Mouse (Mus musculus) midbrain, postnatal 0 days (tissue): ENCODE data around the gene Snd1. TPM values are rescaled to one million over a fixed set of nuclear protein-coding genes. Genes with fewer than 3 reads are reported as not detected.

ENCODE experiments used
- ATAC-seq: fragments of 200-750 bp; cut with Nextera tagmentation; 2 replicates; pipeline ENCODE4 v1.8.0; 2017; ENCODE audit warnings: moderate number of reproducible peaks, mild to moderate bottlenecking, moderate TSS enrichment, moderate library complexity; ENCODE audit not compliant: low FRiP score
- DNase-seq: peaks from one replicate; pipeline ENCODE4 v3.0.0-alpha.2; 2015; ENCODE audit warnings: low spot score
- H3K27ac ChIP-seq: fragments of 300-500 bp; sonication (generic); 2 replicates; pipeline ENCODE4 v1.5.1; 2014; ENCODE audit warnings: low read depth, mild to moderate bottlenecking, low read length, mixed read lengths
- H3K27me3 ChIP-seq: fragments of 300-500 bp; sonication (generic); 2 replicates; pipeline ENCODE4 v1.6.1; 2014; ENCODE audit warnings: low read length, control low read depth, mixed read lengths; ENCODE audit not compliant: insufficient read depth
- H3K36me3 ChIP-seq: fragments of 300-500 bp; sonication (generic); 2 replicates; pipeline ENCODE4 v1.6.1; 2014; ENCODE audit warnings: low read length, control low read depth, mixed read lengths; ENCODE audit not compliant: insufficient read depth
- H3K4me1 ChIP-seq: fragments of 300-500 bp; sonication (generic); 2 replicates; pipeline ENCODE4 v1.6.1; 2014; ENCODE audit warnings: mild to moderate bottlenecking, control low read depth, antibody characterized with exemption, low read length, mixed read lengths; ENCODE audit not compliant: insufficient read depth
- H3K4me2 ChIP-seq: fragments of 300-500 bp; sonication (generic); 2 replicates; pipeline ENCODE4 v1.6.1; 2014; ENCODE audit warnings: low read depth, mild to moderate bottlenecking, low read length, mixed read lengths; ENCODE audit not compliant: poor library complexity, severe bottlenecking
- H3K4me3 ChIP-seq: fragments of 300-500 bp; sonication (generic); 2 replicates; pipeline ENCODE4 v1.5.1; 2014; ENCODE audit warnings: low read depth, mild to moderate bottlenecking, low read length, moderate library complexity
- H3K9ac ChIP-seq: fragments of 300-500 bp; sonication (generic); replicated peaks from 2 replicates; pipeline ENCODE4 v1.6.1; 2014; ENCODE audit warnings: mild to moderate bottlenecking, low read length, moderate library complexity, mixed read lengths; ENCODE audit not compliant: poor library complexity, severe bottlenecking
- H3K9me3 ChIP-seq: fragments of 300-500 bp; sonication (generic); 2 replicates; pipeline ENCODE4 v1.6.1; 2016; ENCODE audit warnings: low read length, control low read depth
- CTCF ChIP-seq: IDR thresholded peaks from 2 replicates; pipeline ENCODE4 v1.5.1; 2016; ENCODE audit warnings: antibody characterized with exemption, mild to moderate bottlenecking
- WGBS: fragments of 180-500 bp; shearing (Covaris S2); extraction: QIAGEN DNeasy Blood & Tissue Kit; methylation state at CpG from one replicate; pipeline ENCODE4 v1.1.7; 2014; 5-methylcytosine and 5-hydroxymethylcytosine counted together
- polyA plus RNA-seq: library from polyadenylated mRNA; unstranded; fragments of >200 nt; fragmentation: Nextera tagmentation; extraction: Ambion mirVana; gene quantifications from 2 replicates; pipeline ENCODE4 v1.2.1, GENCODE M21; 2015
- total RNA-seq: library from RNA; depleted of rRNA; stranded (reverse); fragments of >200 nt; gene quantifications from 2 replicates; pipeline ENCODE4 v1.2.3, GENCODE M21; 2014

Snd1 gene
- total and polyA plus RNA-seq, 2 experiments from 2014 or later, result 70.6 to 81.1 TPM

DNA sequence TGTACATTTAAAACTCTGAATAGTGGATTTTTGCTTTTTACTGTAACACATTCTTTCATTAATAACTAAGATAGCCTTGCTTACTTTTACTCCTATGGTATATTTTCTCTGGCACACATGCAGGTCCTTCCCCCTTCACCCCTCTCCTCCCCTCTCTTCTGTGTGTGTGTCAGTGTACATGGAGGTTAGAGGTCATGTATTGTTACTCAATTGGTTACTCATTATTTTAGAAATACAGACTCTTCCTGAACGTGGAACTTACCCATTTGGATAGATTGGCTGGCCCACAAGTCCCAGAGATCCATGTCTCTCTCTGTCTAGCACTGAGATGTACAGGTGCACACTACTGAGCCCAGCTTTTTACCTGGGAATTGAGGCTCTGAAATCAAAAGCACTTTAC lies 160.2 kb downstream of the Snd1 start:
- no peak overlapping the region for H3K4me2 ChIP-seq
- DNase-seq (no peak), ATAC-seq (no peak)
- H3K27me3 ChIP-seq, result no peaks in the 10 kb centered on the region
- no peak overlapping the region for H3K9ac ChIP-seq
- H3K9me3 ChIP-seq, result no peaks in the 10 kb centered on the region
- H3K4me1 ChIP-seq, result no peaks in the 10 kb centered on the region
- H3K27ac ChIP-seq, result no peak overlapping the region
- H3K4me3 ChIP-seq, result no peak overlapping the region
- no peaks in the 10 kb centered on the region for H3K36me3 ChIP-seq
- WGBS, result 76% methylated on average over 1 of the region's 1 CpGs
- no peak for TF ChIP-seq CTCF

- H3K4me3 ChIP-seq, result no peak overlapping the region
- ATAC-seq, result no peak
- no peaks in the 10 kb centered on the region for H3K36me3 ChIP-seq
- no peak overlapping the region for H3K9ac ChIP-seq
- TF ChIP-seq CTCF, result no peak
- H3K9me3 ChIP-seq, result no peaks in the 10 kb centered on the region
- H3K4me2 ChIP-seq, result no peak overlapping the region
- no peak overlapping the region for H3K27ac ChIP-seq
- no peak for DNase-seq
- no peaks in the 10 kb centered on the region for H3K27me3 ChIP-seq
- WGBS, result 78% methylated on average over 6 of the region's 6 CpGs
- no peaks in the 10 kb centered on the region for H3K4me1 ChIP-seq
These were observed 160.8 kb downstream of the Snd1 start for GRCm38 (mm10) chr6:28635531-28636348.

- ATAC-seq (no peak), DNase-seq (no peak)
- H3K27ac ChIP-seq, result no peak overlapping the region
- H3K9me3 ChIP-seq, result no peaks in the 10 kb centered on the region
- no peak overlapping the region for H3K4me2 ChIP-seq
- H3K9ac ChIP-seq, result no peak overlapping the region
- H3K4me3 ChIP-seq, result no peak overlapping the region
- no peaks in the 10 kb centered on the region for H3K36me3 ChIP-seq
- no peaks in the 10 kb centered on the region for H3K27me3 ChIP-seq
- WGBS, result 80% methylated on average over 5 of the region's 5 CpGs
- H3K4me1 ChIP-seq, result no peaks in the 10 kb centered on the region
- no peak for TF ChIP-seq CTCF
These were observed 165.1 kb downstream of the Snd1 start for GRCm38 (mm10) chr6:28640088-28640487.

DNA sequence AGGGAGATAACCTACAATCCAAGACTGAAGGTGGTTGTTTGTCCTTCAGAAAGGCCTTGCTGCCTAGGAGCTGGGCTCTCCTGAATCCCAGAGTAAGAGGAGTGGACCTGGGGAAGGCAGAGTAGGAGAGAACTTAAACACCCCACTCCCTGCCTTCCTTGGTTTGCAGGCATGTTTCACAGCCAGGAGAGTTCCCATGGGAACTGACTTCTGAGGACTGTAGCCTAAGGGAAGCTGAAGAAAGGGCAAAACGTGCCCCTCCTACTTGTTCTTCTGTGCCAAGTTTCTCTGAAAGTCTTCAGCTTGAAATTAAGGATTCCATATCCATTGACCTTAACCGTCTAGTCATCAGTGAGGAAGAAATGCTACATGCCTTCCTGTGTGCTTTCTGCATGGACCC lies 168.0 kb downstream of the Snd1 start:
- no peaks in the 10 kb centered on the region for H3K36me3 ChIP-seq
- DNase-seq (peak; percentile 42), ATAC-seq (no peak)
- H3K27me3 ChIP-seq, result no peaks in the 10 kb centered on the region
- H3K27ac ChIP-seq, result no peak overlapping the region
- TF ChIP-seq CTCF, result no peak
- no peaks in the 10 kb centered on the region for H3K4me1 ChIP-seq
- H3K9me3 ChIP-seq, result no peaks in the 10 kb centered on the region
- WGBS, result 37% methylated on average over 2 of the region's 2 CpGs
- H3K4me3 ChIP-seq, result no peak overlapping the region
- H3K9ac ChIP-seq, result no peak overlapping the region
- no peak overlapping the region for H3K4me2 ChIP-seq

DNA sequence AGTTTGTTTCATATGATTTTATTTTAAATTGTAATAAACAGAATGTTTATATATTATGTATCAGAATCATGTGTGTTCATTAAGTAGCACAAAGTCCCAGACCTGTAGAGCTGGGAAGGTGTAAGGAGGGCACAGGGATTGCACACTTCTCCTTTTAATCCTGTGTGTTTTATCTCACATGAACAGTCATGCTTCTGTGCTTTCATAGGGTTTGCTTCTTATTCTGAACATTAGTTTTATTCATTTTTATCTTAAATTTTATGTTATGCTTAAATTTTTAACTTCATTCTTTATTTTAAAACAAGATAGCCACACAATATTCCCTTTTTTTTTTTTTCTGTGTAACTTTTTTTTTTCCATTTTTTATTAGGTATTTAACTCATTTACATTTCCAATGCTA lies 170.3 kb downstream of the Snd1 start:
- no peak for ATAC-seq
- H3K27me3 ChIP-seq, result no peaks in the 10 kb centered on the region
- H3K36me3 ChIP-seq, result no peaks in the 10 kb centered on the region
- H3K4me3 ChIP-seq, result no peak overlapping the region
- no peaks in the 10 kb centered on the region for H3K4me1 ChIP-seq
- no peaks in the 10 kb centered on the region for H3K9me3 ChIP-seq
- TF ChIP-seq CTCF, result no peak
- no peak for DNase-seq
- no peak overlapping the region for H3K27ac ChIP-seq
- no peak overlapping the region for H3K9ac ChIP-seq
- no peak overlapping the region for H3K4me2 ChIP-seq

DNA sequence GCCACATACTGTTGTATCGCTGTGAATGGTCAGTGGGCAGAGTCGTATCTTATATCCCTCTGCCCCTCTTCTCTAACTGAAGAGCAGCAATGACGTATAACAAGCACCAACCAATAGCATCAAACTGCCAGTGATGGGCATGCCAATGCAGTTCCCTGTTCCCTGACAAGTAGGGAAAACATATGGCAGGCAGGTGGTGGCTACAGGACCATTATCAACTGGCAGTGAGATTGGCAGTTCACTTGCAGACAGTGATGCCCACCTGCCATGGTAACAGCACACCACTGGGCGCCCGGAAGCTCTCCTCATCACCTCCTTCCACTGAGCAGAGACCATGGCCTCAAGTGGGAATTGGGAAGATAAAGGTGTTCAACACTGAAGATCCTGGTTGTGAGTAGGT lies 181.6 kb downstream of the Snd1 start:
- TF ChIP-seq CTCF, result no peak
- Histone ChIP-seq H3K9me3 (no peaks in the 10 kb centered on the region), H3K9ac (no peak overlapping the region), H3K4me2 (no peak overlapping the region), H3K27ac (no peak overlapping the region), H3K36me3 (no peaks in the 10 kb centered on the region), H3K4me1 (no peaks in the 10 kb centered on the region), H3K4me3 (no peak overlapping the region), H3K27me3 (no peaks in the 10 kb centered on the region)
- DNase-seq, result no peak
- no peak for ATAC-seq
- 94% methylated on average over 5 of the region's 5 CpGs for WGBS
